Mouse (Mus musculus) spleen, adult 2 months (tissue): ENCODE data around the gene Hnrnpr.

Source experiments
- CTCF ChIP-seq: fragments of 200-500 bp; IDR thresholded peaks from 2 replicates; pipeline ENCODE4 v1.5.1; 2011; ENCODE audit warnings: mild to moderate bottlenecking, inconsistent platforms; ENCODE audit not compliant: insufficient read depth, insufficient read length, insufficient replicate concordance; ENCODE audit errors: extremely low read depth
- POLR2A ChIP-seq: fragments of 200-500 bp; IDR thresholded peaks from 2 replicates; pipeline ENCODE4 v1.6.1; 2011; ENCODE audit warnings: low read depth, low read length, inconsistent platforms

DNA sequence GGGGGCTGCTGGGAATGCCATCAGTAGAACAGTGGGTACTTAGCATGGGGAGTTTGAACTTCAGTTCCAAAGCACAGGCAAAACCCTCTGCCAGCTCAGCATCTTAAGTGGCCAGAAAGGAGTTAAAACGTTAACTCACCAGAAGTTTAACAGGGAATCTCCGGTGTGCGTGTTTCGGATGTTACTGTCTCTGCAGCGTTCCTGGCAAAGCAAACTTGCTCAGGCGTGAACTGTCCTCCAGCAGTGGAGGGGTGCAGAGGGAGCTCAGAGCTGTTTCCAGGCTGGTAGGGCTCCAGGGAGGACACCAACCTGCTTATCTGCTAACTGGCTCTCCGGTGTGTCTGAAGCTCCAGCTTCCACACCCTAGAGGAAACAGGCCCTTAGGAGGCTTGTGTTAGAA is 14.8 kb upstream of the Hnrnpr start:
- TF ChIP-seq POLR2A (no peak), CTCF (no peak)
